Mouse (Mus musculus) thymus, postnatal 36 days (tissue): Measurements from ENCODE around the gene Cdc40.
"Not testable (repeated sequence)": the region's sequence is repeated elsewhere in the genome, so short reads cannot be mapped to it uniquely, and the experiment has no call there.

ENCODE experiments used
- DNase-seq, 2 experiments: peaks; one replicate each; pipeline ENCODE4 v3.0.0; 2022; ENCODE audit warnings: mixed read lengths in 2 of 2

The Cdc40 gene

GRCm38 (mm10) chr10:40856703-40857102, 26.4 kb downstream of the Cdc40 start:
- DNase-seq: no peak

DNA sequence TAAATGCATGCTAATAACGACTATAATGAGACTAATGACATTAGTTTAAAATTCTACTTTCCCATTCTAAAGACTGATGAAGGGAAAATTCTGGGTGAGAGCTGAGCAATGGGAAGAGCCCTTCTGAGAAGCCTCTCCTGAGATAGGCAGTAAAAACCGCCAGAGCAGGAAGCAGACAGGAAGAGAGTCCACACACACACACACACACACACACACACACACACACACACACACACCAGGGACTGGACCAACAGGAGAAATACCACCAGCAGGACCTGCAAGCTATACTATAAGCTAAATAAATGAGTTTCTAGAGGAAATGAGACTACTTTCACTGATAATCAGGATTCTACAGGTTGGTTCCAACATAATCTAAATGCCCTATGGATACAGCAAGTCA, 27.5 kb downstream of the Cdc40 start:
- DNase-seq: no peak

- no peak for DNase-seq
These were observed 32.0 kb downstream of the Cdc40 start for GRCm38 (mm10) chr10:40851138-40851537.

GRCm38 (mm10) chr10:40850644-40851043, 32.5 kb downstream of the Cdc40 start:
- DNase-seq: no peak

GRCm38 (mm10) chr10:40847176-40847874, 35.8 kb downstream of the Cdc40 start:
- DNase-seq: no peak

DNA sequence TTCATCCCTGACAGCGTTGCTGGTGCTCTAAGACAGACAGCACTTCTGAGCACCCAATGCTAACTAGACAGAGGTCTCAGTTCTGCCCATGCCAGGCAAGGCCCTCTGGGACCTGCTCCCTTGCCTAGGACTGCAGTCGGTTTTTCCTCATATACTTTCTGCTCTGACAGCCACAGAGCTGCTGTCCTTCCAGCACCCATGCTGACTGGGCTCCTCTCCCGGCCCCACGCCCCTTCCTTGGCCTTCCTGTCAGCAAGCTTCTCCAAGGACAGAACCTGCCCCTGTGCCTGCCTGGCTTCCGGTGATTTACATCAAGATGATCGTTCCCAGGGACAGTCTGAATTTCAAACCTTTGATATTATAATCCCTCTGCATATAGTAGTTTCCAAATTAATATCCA, 37.5 kb downstream of the Cdc40 start:
- DNase-seq: no peak

- no peak for DNase-seq
These were observed 38.6 kb downstream of the Cdc40 start for GRCm38 (mm10) chr10:40844546-40844945.

DNA sequence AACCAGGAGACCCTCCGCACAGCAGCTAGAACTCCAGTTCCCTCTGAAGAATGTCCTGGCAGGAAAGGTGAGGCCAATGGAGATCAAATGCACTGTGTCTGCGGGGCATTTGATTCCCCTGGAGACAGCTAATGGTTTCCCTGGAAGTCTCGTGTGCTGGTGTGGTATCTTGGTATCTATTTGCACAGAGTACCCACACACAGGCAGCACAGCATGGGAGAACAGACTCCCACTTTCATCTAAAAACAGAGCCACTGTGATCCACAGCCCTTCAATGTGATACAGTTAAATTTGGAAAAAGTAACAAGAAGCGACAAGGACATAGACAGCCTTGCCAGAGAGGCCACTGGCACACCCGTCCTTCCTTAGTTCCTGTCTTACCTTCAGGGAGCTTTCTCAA, 39.3 kb downstream of the Cdc40 start:
- DNase-seq: no peak

DNA sequence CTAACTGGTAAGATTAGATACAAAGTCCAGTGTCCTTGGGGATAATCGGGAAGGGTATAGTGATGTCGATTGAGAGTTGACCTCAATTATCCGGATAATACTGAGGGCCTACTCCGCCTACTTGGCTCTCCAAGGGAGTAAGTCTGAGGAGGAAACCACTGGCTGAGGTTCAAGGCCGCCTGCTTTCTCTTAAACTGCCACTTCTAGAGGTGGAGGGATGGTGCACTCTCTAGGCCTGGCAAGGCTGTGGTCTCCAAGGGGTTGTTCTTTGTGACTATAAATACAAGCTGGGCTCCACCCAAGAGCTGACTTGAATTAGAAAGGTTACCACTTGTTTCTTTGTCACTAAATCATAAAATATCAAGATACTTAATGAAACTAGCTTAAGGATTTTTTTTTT, 43.0 kb downstream of the Cdc40 start:
- no peak for DNase-seq

- no peak for DNase-seq
These were observed 51.8 kb downstream of the Cdc40 start for GRCm38 (mm10) chr10:40831267-40831666.

- DNase-seq: no peak
These were observed 52.8 kb downstream of the Cdc40 start for GRCm38 (mm10) chr10:40830312-40830711.

DNA sequence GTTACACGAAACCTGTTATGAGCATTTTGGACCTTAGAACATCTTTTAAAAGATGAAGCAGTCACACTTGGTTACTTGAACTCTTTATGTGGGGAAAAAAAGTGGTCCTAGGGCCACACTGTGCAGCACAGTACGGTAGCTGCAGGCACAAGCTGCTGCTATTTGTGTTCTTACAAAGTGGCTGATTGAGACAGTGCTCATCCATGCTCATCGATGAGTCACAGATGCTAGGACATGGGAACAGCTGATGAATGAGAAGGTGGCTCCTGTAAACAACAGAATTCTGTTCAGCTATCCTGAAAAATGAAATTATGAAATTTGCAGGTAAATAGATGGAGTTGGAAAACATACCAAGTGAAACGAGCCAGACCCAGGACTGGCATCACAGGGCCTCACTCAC, 55.4 kb downstream of the Cdc40 start:
- DNase-seq: no peak

DNA sequence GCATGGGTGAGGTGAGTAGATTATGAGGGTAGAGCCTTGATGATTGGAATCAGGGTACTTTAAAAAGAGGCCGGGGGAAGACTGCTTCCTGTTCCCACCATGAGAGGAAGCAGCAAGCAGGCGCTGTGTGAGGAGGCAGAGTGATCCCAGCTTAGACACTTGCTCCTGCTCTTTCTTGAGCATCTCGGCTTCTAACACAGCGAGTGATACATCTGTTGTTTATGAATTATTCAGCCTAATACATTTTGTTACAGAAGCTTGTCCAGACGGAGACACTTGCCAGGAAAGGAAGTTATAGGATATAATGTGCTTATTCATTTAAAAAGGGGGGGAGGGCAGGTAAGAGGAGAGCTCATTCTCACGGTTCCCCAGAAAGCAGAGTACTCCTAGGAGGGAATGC, 57.2 kb downstream of the Cdc40 start:
- no peak for DNase-seq

GRCm38 (mm10) chr10:40816471-40816870, 66.6 kb downstream of the Cdc40 start:
- no peak for DNase-seq

DNA sequence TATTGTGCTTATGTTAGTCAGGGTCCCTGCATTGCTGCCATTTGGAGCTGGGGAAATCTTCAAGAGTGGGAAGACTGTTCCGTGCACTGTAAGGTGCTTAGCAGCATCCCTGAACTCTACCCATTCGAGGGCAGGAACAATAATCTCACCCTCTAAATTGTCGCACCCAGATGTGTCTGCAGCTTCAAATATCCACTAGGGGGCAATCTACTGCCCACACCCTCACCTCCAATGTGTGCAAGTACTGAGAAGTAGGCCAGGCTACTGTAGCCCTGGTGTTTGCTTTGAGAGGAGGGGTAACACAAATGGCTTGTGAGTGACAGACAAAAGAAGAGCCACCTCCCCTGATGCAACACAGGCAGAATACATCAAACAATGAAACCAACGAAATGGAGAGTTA, 69.5 kb downstream of the Cdc40 start:
- DNase-seq: no peak

GRCm38 (mm10) chr10:40809411-40809910, 73.7 kb downstream of the Cdc40 start:
- DNase-seq: not testable (repeated sequence)

DNA sequence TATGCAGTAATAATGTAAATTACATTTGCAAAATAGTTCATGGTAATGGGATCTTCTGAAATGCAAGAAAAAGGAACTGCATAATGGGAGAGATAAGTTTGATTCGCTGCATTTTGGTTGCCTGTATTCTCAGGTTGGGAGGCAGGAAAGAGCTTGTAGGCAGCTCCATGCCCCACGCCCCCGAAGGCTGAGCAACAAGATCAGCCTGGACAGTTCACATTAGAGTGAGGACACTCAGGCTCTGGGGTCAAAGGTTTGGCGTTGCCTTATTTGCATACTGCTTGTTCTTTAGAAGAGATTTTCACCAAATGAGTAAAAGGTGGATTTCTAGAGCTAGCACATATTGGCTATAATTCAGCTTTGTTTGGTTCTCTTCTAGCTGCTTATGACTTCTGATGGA, 76.9 kb downstream of the Cdc40 start:
- no peak for DNase-seq

DNA sequence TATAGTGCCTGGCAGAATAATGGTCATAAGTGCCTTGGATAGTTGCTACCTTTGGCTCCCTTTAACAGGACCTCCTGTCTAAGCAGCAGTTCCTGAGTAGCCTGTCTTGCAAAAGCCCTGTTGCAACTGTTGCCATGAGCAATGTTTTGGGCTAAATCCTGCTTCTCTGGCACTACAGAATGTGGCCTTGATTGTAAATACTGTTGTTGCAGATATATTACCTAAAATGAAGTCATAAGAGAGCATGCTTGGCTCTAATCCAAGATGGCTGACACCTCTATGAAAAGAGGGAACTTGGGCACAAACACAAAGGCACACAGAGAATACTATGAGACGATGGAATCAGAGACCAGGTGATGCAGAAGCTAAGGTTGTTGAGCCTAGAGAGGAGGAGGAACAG, 77.9 kb downstream of the Cdc40 start:
- no peak for DNase-seq

- DNase-seq: no peak
These were observed 91.0 kb downstream of the Cdc40 start for GRCm38 (mm10) chr10:40792115-40792514.

DNA sequence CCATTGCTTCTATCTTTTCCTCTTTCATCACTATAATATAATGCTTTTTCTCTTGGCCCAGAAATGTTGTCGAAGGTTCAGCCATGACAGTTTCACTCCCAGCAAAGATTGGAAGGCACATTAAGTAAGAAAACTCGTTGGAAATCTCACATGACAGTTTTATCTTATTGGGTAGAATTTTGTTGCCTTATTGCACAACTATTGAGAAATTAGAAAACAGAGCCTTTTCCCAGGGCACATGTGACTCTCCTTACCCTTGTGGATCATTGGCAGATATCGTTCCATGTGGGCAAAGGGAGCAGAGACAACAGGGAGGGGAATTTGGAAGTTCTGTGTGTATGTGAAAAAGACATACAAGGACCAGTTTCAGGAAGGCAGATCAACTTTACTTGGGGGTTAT, 92.7 kb downstream of the Cdc40 start:
- no peak for DNase-seq
